Mouse (Mus musculus) ovary, adult 10 weeks (tissue): ENCODE measurements around the gene Pomt2. TPM values are rescaled to one million over a fixed set of nuclear protein-coding genes. Genes with fewer than 3 reads are reported as not detected.

Experiments
- polyA plus RNA-seq: library from polyadenylated mRNA; stranded (reverse); fragments of 350-450 nt; fragmentation: Illumina TruSeq; extraction: RNeasy Lipid Tissue Mini Kit (QIAGEN cat#74804); gene quantifications from one replicate; pipeline ENCODE4 v1.2.3, GENCODE M21; 2014

The Pomt2 gene
- 14.3 TPM for polyA plus RNA-seq

GRCm38 (mm10) chr12:87147395-87148089, at the start of gene Pomt2:
Gene Pomt2 (minus strand): TSS chr12:87147968.

GRCm38 (mm10) chr12:87146966-87147365, 802 bp downstream of the Pomt2 start, which contains the start of gene Gstz1:
Gene Gstz1 (plus strand): TSS chr12:87147165.

GRCm38 (mm10) chr12:87102165-87102631, 45.6 kb downstream of the Pomt2 start, which contains the start of gene Ngb:
Gene Ngb (minus strand): TSS chr12:87102539.

Other genes starting within 250 kb of the Pomt2 start
- 22.0 TPM for gene Cipc, start 200.9 kb downstream of the Pomt2 start, polyA plus RNA-seq
- 0.26 TPM for gene Zdhhc22, start 157.5 kb downstream of the Pomt2 start, polyA plus RNA-seq
- not detected for gene Tmem63c, start 126.6 kb downstream of the Pomt2 start, polyA plus RNA-seq
- not detected for gene Ngb, start 45.4 kb downstream of the Pomt2 start, polyA plus RNA-seq
- gene Gstz1, start 803 bp downstream of the Pomt2 start, polyA plus RNA-seq, result 43.6 TPM
- gene Samd15, start 51.8 kb upstream of the Pomt2 start, polyA plus RNA-seq, result 1.3 TPM
- 27.0 TPM for gene Tmed8, start 52.5 kb upstream of the Pomt2 start, polyA plus RNA-seq
- 0.57 TPM for gene Noxred1, start 90.8 kb upstream of the Pomt2 start, polyA plus RNA-seq
- 19.7 TPM for gene Vipas39, start 118.3 kb upstream of the Pomt2 start, polyA plus RNA-seq
- 185 TPM for gene Ahsa1, start 118.5 kb upstream of the Pomt2 start, polyA plus RNA-seq
- gene Ism2, start 151.7 kb upstream of the Pomt2 start, polyA plus RNA-seq, result not detected
- 164 TPM for gene Sptlc2, start 240.4 kb upstream of the Pomt2 start, polyA plus RNA-seq